Mouse (Mus musculus) forebrain, embryonic 14.5 days (tissue): ENCODE measurements around the gene Itpk1. TPM values are rescaled to one million over a fixed set of nuclear protein-coding genes. Genes with fewer than 3 reads are reported as not detected.

Experiments used
- ATAC-seq: fragments of 200-750 bp; cut with Nextera tagmentation; 2 replicates; pipeline ENCODE4 v1.8.0; 2017; ENCODE audit warnings: mild to moderate bottlenecking, moderate library complexity
- DNase-seq: peaks from one replicate; pipeline ENCODE4 v3.0.0-alpha.2; 2015; ENCODE audit warnings: low spot score
- H3K27ac ChIP-seq: fragments of 300-500 bp; sonication (generic); 2 replicates; pipeline ENCODE4 v1.5.1; 2014; ENCODE audit warnings: low read depth, mild to moderate bottlenecking, control low read depth, low read length, moderate library complexity
- H3K27me3 ChIP-seq: fragments of 300-500 bp; sonication (generic); replicated peaks from 2 replicates; pipeline ENCODE4 v1.6.1; 2014; ENCODE audit warnings: low read length, control low read depth, mixed read lengths; ENCODE audit not compliant: control insufficient read depth, insufficient read depth
- H3K36me3 ChIP-seq: fragments of 300-500 bp; sonication (generic); 2 replicates; pipeline ENCODE4 v1.6.1; 2014; ENCODE audit warnings: low read length, control low read depth; ENCODE audit not compliant: control insufficient read depth, insufficient read depth
- H3K4me1 ChIP-seq: fragments of 300-500 bp; sonication (generic); 2 replicates; pipeline ENCODE4 v1.6.1; 2014; ENCODE audit warnings: antibody characterized with exemption, low read length, control low read depth; ENCODE audit not compliant: control insufficient read depth, insufficient read depth
- H3K4me2 ChIP-seq: fragments of 300-500 bp; sonication (generic); 2 replicates; pipeline ENCODE4 v1.6.1; 2014; ENCODE audit warnings: mild to moderate bottlenecking, control low read depth, low read length
- H3K4me3 ChIP-seq: fragments of 300-500 bp; sonication (generic); 2 replicates; pipeline ENCODE4 v1.5.1; 2014; ENCODE audit warnings: low read depth, low read length, control low read depth
- H3K9ac ChIP-seq: fragments of 300-500 bp; sonication (generic); 2 replicates; pipeline ENCODE4 v1.6.1; 2014; ENCODE audit warnings: mild to moderate bottlenecking, low read length, control low read depth, moderate library complexity
- H3K9me3 ChIP-seq: fragments of 300-500 bp; sonication (generic); replicated peaks from 2 replicates; pipeline ENCODE4 v1.6.1; 2016; ENCODE audit warnings: low read length, control low read depth, mixed read lengths; ENCODE audit not compliant: control insufficient read depth
- WGBS: fragments of 180-500 bp; shearing (Covaris S2); extraction: QIAGEN DNeasy Blood & Tissue Kit; methylation state at CpG from one replicate; pipeline ENCODE4 v1.1.7; 2014; 5-methylcytosine and 5-hydroxymethylcytosine counted together
- polyA plus RNA-seq: library from polyadenylated mRNA; unstranded; fragments of >200 nt; fragmentation: Nextera tagmentation; extraction: Ambion mirVana; gene quantifications from 2 replicates; pipeline ENCODE4 v1.2.1, GENCODE M21; 2014

Itpk1 gene
- polyA plus RNA-seq, 1 experiment from 2014 or later, result 47.1 TPM

DNA sequence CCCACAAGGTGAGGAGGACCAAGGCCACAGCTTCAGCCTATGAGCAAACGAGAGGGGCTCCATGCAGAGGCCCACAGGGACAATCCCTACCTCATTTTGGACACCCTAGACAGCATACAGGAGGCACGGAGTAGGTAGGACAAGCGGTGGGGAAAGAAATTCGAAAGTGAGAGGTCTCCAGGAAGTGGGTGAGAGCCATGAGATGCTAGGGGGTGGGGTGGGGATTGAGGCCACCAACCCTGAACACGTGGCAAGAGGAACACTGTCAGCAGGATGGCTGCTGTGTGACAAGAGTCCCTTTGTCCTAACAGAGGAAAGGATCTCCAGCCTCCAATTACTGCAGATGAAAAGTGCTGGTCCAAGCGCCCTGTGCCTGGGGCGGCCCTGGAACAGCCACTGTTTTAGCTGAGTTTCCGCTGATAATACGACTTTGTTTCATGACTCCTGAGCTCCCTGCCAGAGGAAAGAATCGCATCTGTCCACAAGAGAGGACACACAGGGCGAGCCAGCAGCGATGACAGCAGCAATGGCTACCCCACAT is 82.4 kb downstream of the Itpk1 start:
- Histone ChIP-seq H3K4me1 (peaks cover 3% of the 10 kb centered on the region; the same call in 1 of the 2 replicates), H3K9me3 (no peaks in the 10 kb centered on the region)

DNA sequence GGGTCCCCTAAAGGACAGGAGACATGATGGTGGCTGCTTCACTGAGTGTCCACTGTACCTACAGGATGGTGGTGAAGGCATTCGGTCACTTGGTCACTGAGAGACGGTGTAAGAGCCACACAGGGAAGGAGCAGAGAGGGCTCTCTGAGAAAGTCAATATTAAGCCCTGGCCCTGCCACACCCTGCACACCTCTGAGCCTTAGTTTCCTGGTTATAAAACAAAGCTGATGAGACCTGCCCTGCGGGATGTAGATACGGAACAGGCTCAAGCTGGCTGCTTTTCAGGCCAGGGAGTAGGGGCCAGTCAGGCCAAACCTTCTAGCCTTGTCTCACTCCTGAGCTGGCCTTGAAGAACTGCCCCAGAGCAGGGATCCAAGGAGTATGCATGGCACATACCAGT is 82.9 kb downstream of the Itpk1 start:
- H3K9ac ChIP-seq, result no peak overlapping the region
- WGBS, result 92% methylated on average over 4 of the region's 4 CpGs

More for the DNA sequence above, 82.4 kb downstream of the Itpk1 start:
- H3K27ac ChIP-seq, result no peak overlapping the region; the same call in 1 of the 2 replicates
- no peak overlapping the region for H3K4me3 ChIP-seq
- WGBS, result 61% methylated on average over 12 of the region's 12 CpGs
- DNase-seq (no peak), ATAC-seq (no peak)
- 0 out of 2 replicates have a peak, but pooled peaks cover 5% of the 10 kb centered on the region for H3K36me3 ChIP-seq
- H3K4me2 ChIP-seq, result no peak overlapping the region
- no peak overlapping the region for H3K9ac ChIP-seq
- H3K27me3 ChIP-seq, result no peaks in the 10 kb centered on the region

DNA sequence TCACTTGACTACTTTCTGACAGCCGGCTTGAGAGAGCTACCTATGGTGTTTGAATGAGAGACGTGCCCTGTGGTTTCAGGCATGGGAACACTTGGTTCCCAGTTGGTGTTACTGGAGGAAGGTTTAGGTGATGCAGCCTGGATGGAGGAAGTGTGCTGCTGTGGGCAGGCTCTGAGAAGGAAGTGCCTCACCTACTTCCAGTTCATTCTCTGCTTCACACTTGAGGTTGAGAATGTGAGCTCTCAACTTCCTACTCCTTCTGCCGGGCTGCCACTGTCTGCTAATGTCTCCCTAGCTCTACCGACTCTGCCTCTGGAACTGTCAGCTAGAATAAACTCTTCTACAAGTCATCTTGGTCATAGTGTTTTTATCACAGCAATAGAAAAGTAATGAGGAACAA is 83.5 kb downstream of the Itpk1 start:
- Histone ChIP-seq H3K27me3 (no peaks in the 10 kb centered on the region), H3K9ac (no peak overlapping the region), H3K4me1 (peaks cover 3% of the 10 kb centered on the region; the same call in 1 of the 2 replicates), H3K36me3 (0 out of 2 replicates have a peak, but pooled peaks cover 5% of the 10 kb centered on the region), H3K4me3 (no peak overlapping the region), H3K9me3 (no peaks in the 10 kb centered on the region), H3K27ac (no peak overlapping the region), H3K4me2 (no peak overlapping the region)
- DNase-seq (no peak), ATAC-seq (no peak)
- 86% methylated on average over 4 of the region's 4 CpGs for WGBS

More for the DNA sequence above, 82.9 kb downstream of the Itpk1 start:
- Histone ChIP-seq H3K4me2 (no peak overlapping the region), H3K27ac (no peak overlapping the region), H3K4me1 (peaks cover 3% of the 10 kb centered on the region; the same call in 1 of the 2 replicates), H3K4me3 (no peak overlapping the region), H3K36me3 (0 out of 2 replicates have a peak, but pooled peaks cover 5% of the 10 kb centered on the region), H3K9me3 (no peaks in the 10 kb centered on the region), H3K27me3 (no peaks in the 10 kb centered on the region)
- ATAC-seq, result no peak
- no peak for DNase-seq

DNA sequence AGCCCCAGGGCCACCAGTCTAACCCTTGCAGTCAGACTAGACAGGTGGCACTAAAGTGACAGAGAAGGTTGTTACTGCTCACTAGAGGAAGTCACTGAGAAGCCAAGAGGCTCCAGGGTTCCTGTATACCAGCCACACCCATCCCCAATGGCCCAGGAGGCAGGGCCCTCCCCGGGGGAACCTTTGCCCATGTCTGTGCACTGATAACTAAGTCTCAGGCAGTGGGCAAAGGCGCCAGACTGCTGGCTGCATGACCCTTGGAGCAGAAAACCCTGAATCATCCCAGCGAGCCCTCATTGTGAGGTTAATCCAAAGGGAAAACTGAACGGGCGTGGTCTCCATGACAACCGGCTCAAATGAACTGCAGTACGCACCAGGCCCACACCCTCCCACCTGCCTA is 84.8 kb downstream of the Itpk1 start:
- Histone ChIP-seq H3K9me3 (no peaks in the 10 kb centered on the region), H3K27ac (no peak overlapping the region), H3K4me1 (peaks cover 3% of the 10 kb centered on the region; the same call in 1 of the 2 replicates), H3K4me2 (no peak overlapping the region), H3K4me3 (no peak overlapping the region), H3K36me3 (0 out of 2 replicates have a peak, but pooled peaks cover 5% of the 10 kb centered on the region), H3K9ac (no peak overlapping the region), H3K27me3 (no peaks in the 10 kb centered on the region)
- WGBS, result 38% methylated on average over 7 of the region's 7 CpGs
- ATAC-seq (no peak), DNase-seq (no peak)

DNA sequence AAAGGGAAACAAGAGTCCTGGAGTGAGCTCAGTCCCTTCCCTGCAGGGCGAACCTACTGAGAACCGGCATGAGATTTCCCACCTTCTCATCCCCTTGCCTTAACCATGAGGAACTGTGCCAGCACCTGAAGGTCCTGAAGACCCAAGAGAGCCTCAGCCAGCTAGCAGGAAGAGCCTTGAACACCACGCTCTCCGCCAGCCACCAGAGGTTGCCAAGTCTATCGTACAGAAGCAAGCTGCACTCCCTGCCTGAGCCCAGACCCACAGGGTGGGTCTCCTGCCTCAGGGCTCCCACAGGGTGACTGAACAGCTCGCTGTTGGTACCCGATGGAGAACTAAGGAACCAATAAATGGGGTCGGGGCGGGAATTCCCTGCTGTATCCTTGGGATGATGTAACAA is 86.6 kb downstream of the Itpk1 start:
- no peak for ATAC-seq
- Histone ChIP-seq H3K27ac (peak overlapping the region; percentile 14; the same call in 1 of the 2 replicates), H3K9ac (no peak overlapping the region), H3K9me3 (no peaks in the 10 kb centered on the region), H3K27me3 (no peaks in the 10 kb centered on the region), H3K36me3 (0 out of 2 replicates have a peak, but pooled peaks cover 5% of the 10 kb centered on the region), H3K4me2 (no peak overlapping the region), H3K4me1 (peaks cover 3% of the 10 kb centered on the region; the same call in 1 of the 2 replicates), H3K4me3 (no peak overlapping the region)
- WGBS, result 62% methylated on average over 9 of the region's 9 CpGs
- DNase-seq, result no peak

DNA sequence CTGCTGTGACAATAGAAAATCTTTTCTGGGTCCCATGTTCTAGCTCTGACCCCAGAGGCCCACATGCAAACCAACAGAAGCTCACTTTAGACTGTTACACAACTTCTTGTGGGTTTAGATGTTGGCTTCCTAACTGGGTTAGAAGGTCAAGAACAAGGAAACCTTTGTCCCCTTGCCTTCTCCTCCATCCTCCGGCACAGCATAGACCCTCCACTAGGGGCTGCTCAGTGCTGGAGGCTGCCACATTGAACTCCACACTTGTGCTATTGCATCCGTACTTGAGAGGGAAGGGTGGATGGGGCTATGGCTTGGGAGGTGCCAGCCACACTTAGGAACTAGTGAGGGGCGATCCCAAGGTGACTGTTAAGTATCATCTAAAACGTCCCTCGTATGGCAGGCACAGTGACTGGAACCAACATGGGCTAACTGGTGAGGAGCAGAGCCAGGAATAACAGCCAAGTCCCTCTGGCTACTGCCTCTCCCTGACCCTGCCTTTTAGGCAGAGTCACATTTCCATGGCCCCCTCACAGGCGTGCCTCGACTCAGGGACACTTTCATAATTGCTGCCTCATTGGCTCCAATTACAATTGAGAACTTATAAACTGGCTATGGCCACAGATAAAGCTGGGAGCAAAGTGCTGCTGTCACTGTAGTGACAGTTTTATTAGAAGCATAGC is 87.7 kb downstream of the Itpk1 start:
- no peak overlapping the region for H3K27ac ChIP-seq
- no peak for DNase-seq
- no peaks in the 10 kb centered on the region for H3K27me3 ChIP-seq
- no peaks in the 10 kb centered on the region for H3K9me3 ChIP-seq
- 69% methylated on average over 7 of the region's 7 CpGs for WGBS
- ATAC-seq, result no peak
- peaks cover 3% of the 10 kb centered on the region; the same call in 1 of the 2 replicates for H3K4me1 ChIP-seq
- no peak overlapping the region for H3K4me2 ChIP-seq
- no peak overlapping the region for H3K4me3 ChIP-seq
- H3K36me3 ChIP-seq, result 0 out of 2 replicates have a peak, but pooled peaks cover 1% of the 10 kb centered on the region
- no peak overlapping the region for H3K9ac ChIP-seq

DNA sequence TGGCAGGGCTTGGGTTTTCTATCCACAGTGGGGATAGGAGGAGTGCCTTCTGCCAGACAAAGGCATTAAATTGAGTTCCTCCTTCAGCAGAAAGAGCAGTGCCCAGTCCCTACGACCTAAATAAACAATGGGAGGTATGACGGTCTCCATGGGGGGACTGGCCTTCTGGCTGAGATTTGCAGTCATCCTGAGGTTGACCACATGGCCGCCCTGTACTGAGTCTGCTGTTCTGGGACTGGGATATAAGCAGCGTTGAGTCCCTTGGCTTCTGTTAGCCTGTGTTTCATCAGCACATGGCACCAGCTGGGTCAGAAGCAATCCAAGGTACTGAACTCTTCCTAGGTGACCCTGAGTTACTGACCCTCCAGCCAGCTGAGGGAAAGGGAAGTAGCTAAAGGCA is 88.5 kb downstream of the Itpk1 start:
- Histone ChIP-seq H3K27ac (no peak overlapping the region), H3K4me3 (no peak overlapping the region), H3K27me3 (no peaks in the 10 kb centered on the region), H3K36me3 (no peaks in the 10 kb centered on the region), H3K4me2 (no peak overlapping the region), H3K4me1 (peaks cover 3% of the 10 kb centered on the region; the same call in 1 of the 2 replicates), H3K9me3 (no peaks in the 10 kb centered on the region), H3K9ac (no peak overlapping the region)
- 66% methylated on average over 4 of the region's 4 CpGs for WGBS
- DNase-seq (no peak), ATAC-seq (no peak)

DNA sequence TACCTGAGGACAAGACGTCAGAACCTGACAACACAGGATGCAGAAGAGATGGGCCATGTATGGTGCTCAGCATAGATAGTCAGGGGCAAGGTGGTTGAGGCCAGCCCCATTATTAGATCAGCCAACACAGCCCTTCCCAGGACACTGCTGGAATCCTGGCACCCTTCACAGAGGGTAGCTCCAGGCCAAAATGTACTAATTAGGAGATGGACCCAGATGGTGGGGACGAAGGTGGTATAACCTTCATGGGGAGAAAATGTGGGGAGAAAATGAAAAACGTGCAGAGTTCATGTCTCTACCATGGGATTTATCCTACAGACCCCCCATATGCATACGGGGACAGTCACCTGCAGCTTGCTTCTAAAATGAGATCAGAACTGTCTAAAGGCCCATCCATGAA is 91.3 kb downstream of the Itpk1 start:
- Histone ChIP-seq H3K4me3 (no peak overlapping the region), H3K27me3 (no peaks in the 10 kb centered on the region), H3K4me1 (peaks cover 3% of the 10 kb centered on the region; the same call in 1 of the 2 replicates), H3K36me3 (no peaks in the 10 kb centered on the region), H3K9me3 (no peaks in the 10 kb centered on the region), H3K27ac (no peak overlapping the region), H3K4me2 (no peak overlapping the region), H3K9ac (no peak overlapping the region)
- DNase-seq (no peak), ATAC-seq (no peak)
- 83% methylated on average over 4 of the region's 4 CpGs for WGBS

DNA sequence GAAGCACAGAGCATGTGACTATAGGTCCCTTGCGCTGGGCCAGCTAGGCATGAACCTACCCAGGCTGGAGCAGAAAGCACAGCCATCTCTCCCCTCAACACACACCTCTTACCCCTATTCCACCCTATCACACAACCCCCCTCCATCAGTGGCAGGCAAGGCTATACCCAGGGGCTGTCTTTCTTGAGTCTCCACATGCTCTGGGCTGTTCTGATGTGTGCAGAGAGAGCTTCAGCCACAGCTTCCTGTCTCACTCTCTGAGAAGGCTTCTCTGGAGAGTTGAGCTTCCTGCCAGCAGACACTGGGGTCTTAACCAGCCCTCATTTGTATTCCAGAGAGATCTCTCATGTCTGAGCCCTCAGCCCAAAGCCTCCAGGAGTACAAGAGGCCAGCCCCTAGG is 92.3 kb downstream of the Itpk1 start:
- H3K4me2 ChIP-seq, result no peak overlapping the region
- no peak overlapping the region for H3K27ac ChIP-seq
- DNase-seq (no peak), ATAC-seq (no peak)
- no peak overlapping the region for H3K9ac ChIP-seq
- H3K9me3 ChIP-seq, result no peaks in the 10 kb centered on the region
- H3K4me3 ChIP-seq, result no peak overlapping the region
- 100% methylated on average over 1 of the region's 1 CpGs for WGBS
- H3K4me1 ChIP-seq, result no peaks in the 10 kb centered on the region
- H3K36me3 ChIP-seq, result no peaks in the 10 kb centered on the region
- no peaks in the 10 kb centered on the region for H3K27me3 ChIP-seq
